Mouse (Mus musculus): ENCODE results near the gene Pip4k2c. TPM values are rescaled to one million over a fixed set of nuclear protein-coding genes. Genes with fewer than 3 reads are reported as not detected.
"Not testable (repeated sequence)": the region's sequence is repeated elsewhere in the genome, so short reads cannot be mapped to it uniquely, and the experiment has no call there.

The Pip4k2c gene
- polyA plus RNA-seq, 1 experiment from 2014 or later = 15.5 TPM

GRCm38 (mm10) chr10:127165354-127165653 lies 46.1 kb downstream of the Pip4k2c start:
- Histone ChIP-seq H3K36me3 (ENCODE audit: control insufficient read depth, insufficient read depth, low read length) (peaks cover 5% of the 10 kb centered on the region), H3K27me3 (ENCODE audit: control insufficient read depth, insufficient read depth, low read length) (peaks cover 15% of the 10 kb centered on the region), H3K9me3 (ENCODE audit: control insufficient read depth, low read length) (no peaks in the 10 kb centered on the region), H3K4me1 (ENCODE audit: control insufficient read depth, insufficient read depth, low read length) (peaks cover 18% of the 10 kb centered on the region), H3K4me3 (ENCODE audit: low read depth, low read length) (peak overlapping the region; percentile 87), H3K9ac (replicated peaks; ENCODE audit: low read depth, low read length) (peak overlapping the region; percentile 96), H3K27ac (ENCODE audit: low read depth, low read length) (peak overlapping the region; percentile 91), H3K4me2 (ENCODE audit: low read depth, low read length) (peak overlapping the region; percentile 67)
- under 1% methylated on average over 42 of the region's 42 CpGs for WGBS
- no peak; the same call in 1 of the 2 replicates for ATAC-seq (ENCODE audit: low read depth)

GRCm38 (mm10) chr10:127164631-127165353 lies 46.6 kb downstream of the Pip4k2c start, which contains the start of gene B4galnt1:
Gene B4galnt1 (plus strand): TSS chr10:127165225.
- Histone ChIP-seq H3K4me3 (ENCODE audit: low read depth, low read length) (peak within 1 kb of the TSS; percentile 87), H3K27ac (ENCODE audit: low read depth, low read length) (peak within 1 kb of the TSS; percentile 91), H3K4me2 (ENCODE audit: low read depth, low read length) (peak within 1 kb of the TSS; percentile 67), H3K36me3 (ENCODE audit: control insufficient read depth, insufficient read depth, low read length) (peaks cover 5% of the 10 kb centered on the region), H3K27me3 (ENCODE audit: control insufficient read depth, insufficient read depth, low read length) (peaks cover 12% of the 10 kb centered on the region), H3K9ac (replicated peaks; ENCODE audit: low read depth, low read length) (peak within 1 kb of the TSS; percentile 96), H3K9me3 (ENCODE audit: control insufficient read depth, low read length) (no peaks in the 10 kb centered on the region), H3K4me1 (ENCODE audit: control insufficient read depth, insufficient read depth, low read length) (peaks cover 13% of the 10 kb centered on the region)
- 2% methylated on average over 48 of the region's 52 CpGs for WGBS
- peak; percentile 89 for ATAC-seq (ENCODE audit: low read depth)

DNA sequence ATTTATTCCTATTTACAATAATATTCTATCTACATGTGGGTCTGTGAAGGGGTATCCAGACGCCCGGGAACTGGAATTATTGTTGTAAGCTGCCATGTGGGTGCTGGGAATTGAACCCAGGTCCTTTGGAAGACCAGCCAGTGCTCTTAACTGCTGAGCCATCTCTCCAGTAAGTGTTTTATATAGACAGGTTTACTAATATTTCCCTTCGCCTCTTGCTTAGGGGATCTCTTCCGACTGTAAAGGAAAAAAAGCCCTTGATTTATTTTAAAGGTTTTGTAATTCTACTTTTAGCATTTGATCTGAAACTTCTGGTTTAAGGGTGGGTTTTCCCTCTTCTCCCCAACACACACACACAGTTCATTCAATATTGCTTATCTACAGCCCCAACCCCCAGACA lies 47.2 kb downstream of the Pip4k2c start:
- no peaks in the 10 kb centered on the region for H3K9me3 ChIP-seq (ENCODE audit: control insufficient read depth, low read length)
- peaks cover 6% of the 10 kb centered on the region for H3K27me3 ChIP-seq (ENCODE audit: control insufficient read depth, insufficient read depth, low read length)
- 91% methylated on average over 4 of the region's 4 CpGs for WGBS
- peak overlapping the region; percentile 91; the same call in 1 of the 2 replicates for H3K27ac ChIP-seq (ENCODE audit: low read depth, low read length)
- H3K9ac ChIP-seq (replicated peaks; ENCODE audit: low read depth, low read length) = peak overlapping the region; percentile 96; the same call in 1 of the 2 replicates
- H3K4me2 ChIP-seq (ENCODE audit: low read depth, low read length) = peak overlapping the region; percentile 67
- H3K4me1 ChIP-seq (ENCODE audit: control insufficient read depth, insufficient read depth, low read length) = peaks cover 13% of the 10 kb centered on the region
- no peak for ATAC-seq (ENCODE audit: low read depth)
- H3K36me3 ChIP-seq (ENCODE audit: control insufficient read depth, insufficient read depth, low read length) = peaks cover 2% of the 10 kb centered on the region
- H3K4me3 ChIP-seq (ENCODE audit: low read depth, low read length) = no peak overlapping the region

GRCm38 (mm10) chr10:127162771-127163261 lies 48.6 kb downstream of the Pip4k2c start:
- ATAC-seq (ENCODE audit: low read depth); H3K9me3 ChIP-seq (ENCODE audit: control insufficient read depth, low read length); H3K4me3 ChIP-seq (ENCODE audit: low read depth, low read length); H3K27me3 ChIP-seq (ENCODE audit: control insufficient read depth, insufficient read depth, low read length); H3K4me2 ChIP-seq (ENCODE audit: low read depth, low read length); H3K36me3 ChIP-seq (ENCODE audit: control insufficient read depth, insufficient read depth, low read length); H3K9ac ChIP-seq (replicated peaks; ENCODE audit: low read depth, low read length); H3K27ac ChIP-seq (ENCODE audit: low read depth, low read length): not testable (repeated sequence)
- peaks cover 13% of the 10 kb centered on the region for H3K4me1 ChIP-seq (ENCODE audit: control insufficient read depth, insufficient read depth, low read length)
- 53% methylated on average over 7 of the region's 7 CpGs for WGBS

GRCm38 (mm10) chr10:127160728-127161127 lies 50.7 kb downstream of the Pip4k2c start:
- Histone ChIP-seq H3K9ac (replicated peaks; ENCODE audit: low read depth, low read length) (no peak overlapping the region), H3K36me3 (ENCODE audit: control insufficient read depth, insufficient read depth, low read length) (no peaks in the 10 kb centered on the region), H3K27ac (ENCODE audit: low read depth, low read length) (no peak overlapping the region), H3K9me3 (ENCODE audit: control insufficient read depth, low read length) (no peaks in the 10 kb centered on the region), H3K4me2 (ENCODE audit: low read depth, low read length) (no peak overlapping the region), H3K4me1 (ENCODE audit: control insufficient read depth, insufficient read depth, low read length) (no peaks in the 10 kb centered on the region; the same call in 1 of the 2 replicates), H3K27me3 (ENCODE audit: control insufficient read depth, insufficient read depth, low read length) (peaks cover 4% of the 10 kb centered on the region; the same call in 1 of the 2 replicates), H3K4me3 (ENCODE audit: low read depth, low read length) (no peak overlapping the region)
- ATAC-seq (ENCODE audit: low read depth) = no peak
- 74% methylated on average over 3 of the region's 3 CpGs for WGBS

GRCm38 (mm10) chr10:127160081-127160480 lies 51.3 kb downstream of the Pip4k2c start:
- Histone ChIP-seq H3K27ac (ENCODE audit: low read depth, low read length) (no peak overlapping the region), H3K27me3 (ENCODE audit: control insufficient read depth, insufficient read depth, low read length) (no peaks in the 10 kb centered on the region), H3K9me3 (ENCODE audit: control insufficient read depth, low read length) (no peaks in the 10 kb centered on the region), H3K36me3 (ENCODE audit: control insufficient read depth, insufficient read depth, low read length) (no peaks in the 10 kb centered on the region), H3K4me2 (ENCODE audit: low read depth, low read length) (no peak overlapping the region), H3K4me1 (ENCODE audit: control insufficient read depth, insufficient read depth, low read length) (no peaks in the 10 kb centered on the region; the same call in 1 of the 2 replicates), H3K9ac (replicated peaks; ENCODE audit: low read depth, low read length) (no peak overlapping the region), H3K4me3 (ENCODE audit: low read depth, low read length) (no peak overlapping the region)
- no peak for ATAC-seq (ENCODE audit: low read depth)
- 84% methylated on average over 9 of the region's 9 CpGs for WGBS

DNA sequence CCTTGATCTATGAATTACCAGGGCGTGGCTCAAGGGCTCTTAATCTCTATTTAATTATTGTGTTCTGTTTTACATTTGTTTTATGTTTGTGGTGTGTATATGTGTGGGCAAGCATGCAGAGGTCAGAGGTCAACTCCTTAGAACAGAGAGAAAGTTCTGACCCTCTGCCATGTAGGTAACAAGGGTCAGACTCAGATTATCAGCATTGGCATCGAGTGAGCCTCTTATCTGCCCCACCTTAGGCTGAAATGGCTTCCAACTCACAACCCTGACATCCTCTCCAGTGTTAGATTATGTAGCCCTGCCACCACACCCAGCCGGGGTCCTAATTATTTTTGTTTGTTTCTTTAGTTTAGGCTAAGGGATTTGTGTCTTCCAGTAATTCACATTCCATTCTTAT lies 52.9 kb downstream of the Pip4k2c start:
- Histone ChIP-seq H3K9me3 (ENCODE audit: control insufficient read depth, low read length) (no peaks in the 10 kb centered on the region), H3K36me3 (ENCODE audit: control insufficient read depth, insufficient read depth, low read length) (no peaks in the 10 kb centered on the region), H3K4me2 (ENCODE audit: low read depth, low read length) (no peak overlapping the region), H3K27ac (ENCODE audit: low read depth, low read length) (no peak overlapping the region), H3K9ac (replicated peaks; ENCODE audit: low read depth, low read length) (no peak overlapping the region), H3K4me3 (ENCODE audit: low read depth, low read length) (no peak overlapping the region), H3K4me1 (ENCODE audit: control insufficient read depth, insufficient read depth, low read length) (no peaks in the 10 kb centered on the region), H3K27me3 (ENCODE audit: control insufficient read depth, insufficient read depth, low read length) (no peaks in the 10 kb centered on the region)
- ATAC-seq (ENCODE audit: low read depth) = no peak
- 81% methylated on average over 3 of the region's 3 CpGs for WGBS

DNA sequence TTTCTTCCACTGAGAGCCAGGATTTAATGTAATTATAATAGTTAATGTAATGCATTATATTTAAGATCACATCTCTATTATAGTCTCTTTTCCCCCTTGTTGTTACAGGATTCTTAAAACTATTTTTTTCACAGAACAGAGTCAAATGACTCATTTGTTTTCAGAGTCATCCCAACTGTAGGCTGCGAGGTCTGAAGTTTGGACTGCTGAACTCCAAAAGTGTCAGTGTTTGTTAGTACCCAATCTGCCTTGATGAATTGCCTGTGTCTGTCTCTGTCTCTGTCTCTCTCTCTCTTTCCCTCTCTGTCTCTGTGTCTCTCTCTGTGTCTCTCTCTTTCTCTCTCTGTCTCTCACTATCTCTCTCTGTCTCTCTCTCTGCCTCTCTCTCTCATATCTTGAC lies 54.9 kb downstream of the Pip4k2c start:
- Histone ChIP-seq H3K9me3 (ENCODE audit: control insufficient read depth, low read length) (no peaks in the 10 kb centered on the region), H3K4me1 (ENCODE audit: control insufficient read depth, insufficient read depth, low read length) (no peaks in the 10 kb centered on the region), H3K36me3 (ENCODE audit: control insufficient read depth, insufficient read depth, low read length) (no peaks in the 10 kb centered on the region), H3K4me2 (ENCODE audit: low read depth, low read length) (no peak overlapping the region), H3K27ac (ENCODE audit: low read depth, low read length) (no peak overlapping the region), H3K9ac (replicated peaks; ENCODE audit: low read depth, low read length) (no peak overlapping the region), H3K4me3 (ENCODE audit: low read depth, low read length) (no peak overlapping the region), H3K27me3 (ENCODE audit: control insufficient read depth, insufficient read depth, low read length) (no peaks in the 10 kb centered on the region)
- 94% methylated on average over 1 of the region's 1 CpGs for WGBS
- no peak for ATAC-seq (ENCODE audit: low read depth)

DNA sequence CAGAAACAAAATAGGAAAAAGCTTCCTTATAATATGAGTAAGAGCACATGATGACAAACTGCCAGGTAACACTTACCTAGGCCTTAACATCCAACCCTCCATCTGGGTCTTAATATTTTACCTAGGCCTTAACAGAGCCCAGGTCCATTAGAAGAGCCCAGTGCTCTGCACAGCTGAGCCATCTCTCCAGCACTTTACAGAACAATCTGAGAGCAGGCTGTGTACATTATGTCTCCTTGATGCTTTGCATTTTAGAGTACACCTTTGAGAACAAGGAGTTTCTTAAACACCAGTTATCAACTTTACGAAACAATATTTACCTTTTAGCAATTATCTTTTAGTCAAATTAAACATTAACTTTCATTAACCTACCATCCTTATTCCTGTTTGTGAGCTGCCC lies 55.3 kb downstream of the Pip4k2c start:
- Histone ChIP-seq H3K9ac (replicated peaks; ENCODE audit: low read depth, low read length) (no peak overlapping the region), H3K4me3 (ENCODE audit: low read depth, low read length) (no peak overlapping the region), H3K4me1 (ENCODE audit: control insufficient read depth, insufficient read depth, low read length) (no peaks in the 10 kb centered on the region), H3K27ac (ENCODE audit: low read depth, low read length) (no peak overlapping the region), H3K4me2 (ENCODE audit: low read depth, low read length) (no peak overlapping the region), H3K36me3 (ENCODE audit: control insufficient read depth, insufficient read depth, low read length) (no peaks in the 10 kb centered on the region), H3K9me3 (ENCODE audit: control insufficient read depth, low read length) (no peaks in the 10 kb centered on the region), H3K27me3 (ENCODE audit: control insufficient read depth, insufficient read depth, low read length) (no peaks in the 10 kb centered on the region)
- WGBS = 93% methylated on average over 1 of the region's 1 CpGs
- ATAC-seq (ENCODE audit: low read depth) = no peak

All from neural tube, embryonic 14.5 days (tissue).